Mouse (Mus musculus): ENCODE measurements at regions not wholly inside any gene's neighbourhood (a gene's known extent, or its start where the extent isn't known, plus 50 kb on each side); places are given as distances from the start of the nearest gene placed in this dataset.

DNA sequence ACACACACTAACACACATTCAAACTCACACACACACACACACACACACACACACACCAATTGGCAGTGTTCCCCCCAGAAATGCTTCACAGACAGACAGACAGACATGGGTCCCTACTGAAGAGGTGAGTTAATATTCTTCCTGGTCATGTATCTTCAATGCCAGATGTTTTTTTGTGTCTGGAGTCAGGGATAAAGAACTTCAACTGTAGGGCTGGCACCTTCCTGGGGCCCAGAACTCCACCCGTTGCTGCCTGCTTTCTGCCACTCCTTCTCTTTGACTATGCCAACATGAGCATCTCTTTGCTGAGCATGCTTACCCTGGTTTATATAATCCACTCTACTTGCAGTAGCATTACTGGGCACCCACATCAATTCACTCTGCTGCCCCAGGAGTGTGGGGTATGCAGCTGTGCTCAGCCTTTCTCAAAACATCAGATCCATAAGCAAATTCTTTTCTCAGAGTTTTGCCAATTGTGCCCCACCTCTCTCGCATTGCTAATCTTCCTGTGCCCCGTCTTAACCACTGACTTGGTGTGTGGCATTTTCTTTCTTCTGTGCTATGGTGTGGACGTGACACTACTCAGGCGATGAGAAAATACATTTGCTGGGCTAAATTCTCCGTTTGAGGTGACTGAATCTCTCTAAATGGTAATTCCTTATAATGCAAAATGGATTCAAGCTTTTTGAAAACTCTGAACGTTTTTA is 60.5 kb upstream of the Bach2 start:
- WGBS = 59% methylated on average over 7 of the region's 7 CpGs
- Histone ChIP-seq H3K9ac (ENCODE audit: low read depth, low read length) (no peak overlapping the region), H3K27ac (replicated peaks; ENCODE audit: low read depth, low read length) (no peak overlapping the region), H3K9me3 (ENCODE audit: control insufficient read depth, low read length) (no peaks in the 10 kb centered on the region), H3K36me3 (ENCODE audit: control insufficient read depth, insufficient read depth, low read length) (no peaks in the 10 kb centered on the region), H3K4me1 (ENCODE audit: control insufficient read depth, insufficient read depth, low read length) (peaks cover 32% of the 10 kb centered on the region), H3K4me2 (ENCODE audit: low read depth, low read length) (no peak overlapping the region), H3K27me3 (replicated peaks; ENCODE audit: control insufficient read depth, insufficient read depth, low read length) (no peaks in the 10 kb centered on the region), H3K4me3 (ENCODE audit: low read depth, low read length) (no peak overlapping the region)
- ATAC-seq (ENCODE audit: low read depth) (no peak), DNase-seq (ENCODE audit: low spot score) (no peak)

DNA sequence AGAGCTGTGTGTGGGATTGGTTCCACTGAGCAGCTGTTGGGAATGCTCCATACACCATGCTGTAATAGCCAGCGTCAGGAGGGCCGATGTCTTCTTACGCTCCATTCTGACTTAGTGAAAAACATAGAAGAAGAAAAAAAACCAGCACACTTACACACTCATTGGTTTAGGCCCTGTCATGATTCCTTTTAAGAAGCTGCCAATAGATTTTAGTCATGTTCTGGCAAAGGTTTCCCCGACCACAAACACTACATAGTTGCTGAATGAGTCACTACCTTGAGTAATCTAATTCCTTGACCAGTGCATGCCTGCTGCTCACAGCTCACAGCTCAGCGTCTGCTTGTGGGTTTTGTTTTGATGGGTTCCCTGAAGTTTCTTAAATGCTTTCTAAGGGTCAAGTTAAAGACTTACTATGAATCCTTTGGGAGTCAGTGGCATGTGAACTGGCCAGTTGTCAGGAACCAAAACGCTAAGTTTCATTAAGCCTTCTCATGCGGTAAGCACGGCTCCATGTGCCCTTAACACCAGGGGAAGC is 58.8 kb upstream of the Bach2 start:
- Histone ChIP-seq H3K27me3 (replicated peaks; ENCODE audit: control insufficient read depth, insufficient read depth, low read length) (no peaks in the 10 kb centered on the region), H3K27ac (replicated peaks; ENCODE audit: low read depth, low read length) (peak overlapping the region; percentile 72), H3K9ac (ENCODE audit: low read depth, low read length) (peak overlapping the region; percentile 17; the same call in 1 of the 2 replicates), H3K36me3 (ENCODE audit: control insufficient read depth, insufficient read depth, low read length) (no peaks in the 10 kb centered on the region), H3K4me2 (ENCODE audit: low read depth, low read length) (peak overlapping the region; percentile 42), H3K9me3 (ENCODE audit: control insufficient read depth, low read length) (no peaks in the 10 kb centered on the region), H3K4me1 (ENCODE audit: control insufficient read depth, insufficient read depth, low read length) (peaks cover 32% of the 10 kb centered on the region), H3K4me3 (ENCODE audit: low read depth, low read length) (no peak overlapping the region)
- 16% methylated on average over 8 of the region's 8 CpGs for WGBS
- peak; percentile 94 for ATAC-seq (ENCODE audit: low read depth)
- peak; percentile 95 for DNase-seq (ENCODE audit: low spot score)

DNA sequence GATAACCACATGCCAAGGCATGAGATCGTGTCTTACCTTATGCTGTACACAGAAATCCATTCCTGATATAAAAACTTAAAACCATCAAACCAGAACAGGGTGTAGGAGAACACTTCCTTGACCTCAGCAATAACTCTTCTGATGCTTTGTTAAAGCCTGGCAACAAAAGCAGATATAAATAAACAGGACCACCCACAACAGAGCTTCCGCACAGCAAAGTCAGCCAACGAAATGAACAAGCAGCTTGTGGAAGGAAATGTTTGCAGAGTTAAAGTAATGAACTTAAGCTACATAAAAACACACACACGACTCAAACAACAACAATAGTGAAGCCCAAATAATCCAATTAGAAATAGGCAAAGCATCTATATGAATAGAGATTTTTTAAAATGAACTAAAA is 54.8 kb upstream of the Bach2 start:
- H3K4me3 ChIP-seq (ENCODE audit: low read depth, low read length) = no peak overlapping the region
- DNase-seq (ENCODE audit: low spot score) (no peak), ATAC-seq (ENCODE audit: low read depth) (no peak)
- H3K9me3 ChIP-seq (ENCODE audit: control insufficient read depth, low read length) = no peaks in the 10 kb centered on the region
- WGBS = 78% methylated on average over 4 of the region's 4 CpGs
- no peaks in the 10 kb centered on the region for H3K36me3 ChIP-seq (ENCODE audit: control insufficient read depth, insufficient read depth, low read length)
- no peak overlapping the region for H3K9ac ChIP-seq (ENCODE audit: low read depth, low read length)
- no peak overlapping the region for H3K4me2 ChIP-seq (ENCODE audit: low read depth, low read length)
- no peak overlapping the region for H3K27ac ChIP-seq (replicated peaks; ENCODE audit: low read depth, low read length)
- no peaks in the 10 kb centered on the region for H3K27me3 ChIP-seq (replicated peaks; ENCODE audit: control insufficient read depth, insufficient read depth, low read length)
- peaks cover 14% of the 10 kb centered on the region; the same call in 1 of the 2 replicates for H3K4me1 ChIP-seq (ENCODE audit: control insufficient read depth, insufficient read depth, low read length)

DNA sequence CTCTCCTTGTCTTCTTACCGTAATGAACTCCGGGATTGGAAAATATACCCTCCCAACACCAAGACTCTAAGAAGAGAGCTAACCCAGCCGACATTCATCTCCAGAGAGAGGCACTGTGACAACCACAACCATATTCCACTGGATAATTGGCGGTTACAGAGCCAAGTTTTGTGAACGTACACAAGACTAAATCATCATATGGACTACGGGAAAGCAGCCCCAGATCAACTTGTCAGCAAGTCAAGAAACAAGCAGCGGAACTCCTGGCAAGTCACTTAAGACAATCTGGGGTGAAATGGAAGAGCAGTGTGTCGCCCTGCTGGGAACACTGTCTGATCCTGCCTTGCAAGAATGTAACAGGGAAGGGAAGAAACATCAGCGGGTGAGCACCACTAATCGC is 52.6 kb upstream of the Bach2 start:
- DNase-seq (ENCODE audit: low spot score) (peak; percentile 60), ATAC-seq (ENCODE audit: low read depth) (no peak)

DNA sequence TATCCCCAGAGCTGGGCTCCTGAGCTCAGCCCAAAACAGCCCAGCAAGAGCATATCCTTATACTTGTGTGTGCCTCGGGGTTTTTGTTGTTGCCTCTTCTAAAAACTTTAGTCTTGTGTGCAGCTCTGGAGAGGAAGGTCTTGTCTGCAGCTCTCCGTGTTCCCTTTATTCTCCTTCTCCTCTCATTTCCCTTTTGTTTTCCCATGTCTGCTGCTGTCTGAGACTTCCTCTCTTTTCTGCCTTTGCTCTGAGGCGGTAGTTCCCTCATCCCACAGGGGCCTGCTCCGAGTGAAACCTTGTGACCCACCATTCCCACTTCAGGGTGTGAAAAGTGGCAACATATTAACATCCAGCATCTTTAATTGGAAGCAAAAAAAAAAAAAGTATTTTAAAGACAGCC is 51.5 kb upstream of the Bach2 start:
- ATAC-seq (ENCODE audit: low read depth) (no peak), DNase-seq (ENCODE audit: low spot score) (no peak)
- no peak overlapping the region for H3K4me3 ChIP-seq (ENCODE audit: low read depth, low read length)
- WGBS = 59% methylated on average over 4 of the region's 4 CpGs
- peaks cover 3% of the 10 kb centered on the region; the same call in 1 of the 2 replicates for H3K4me1 ChIP-seq (ENCODE audit: control insufficient read depth, insufficient read depth, low read length)
- H3K4me2 ChIP-seq (ENCODE audit: low read depth, low read length) = no peak overlapping the region
- no peaks in the 10 kb centered on the region for H3K27me3 ChIP-seq (replicated peaks; ENCODE audit: control insufficient read depth, insufficient read depth, low read length)
- H3K9ac ChIP-seq (ENCODE audit: low read depth, low read length) = no peak overlapping the region
- H3K36me3 ChIP-seq (ENCODE audit: control insufficient read depth, insufficient read depth, low read length) = no peaks in the 10 kb centered on the region
- H3K27ac ChIP-seq (replicated peaks; ENCODE audit: low read depth, low read length) = no peak overlapping the region
- H3K9me3 ChIP-seq (ENCODE audit: control insufficient read depth, low read length) = no peaks in the 10 kb centered on the region

More for the DNA sequence above, 52.6 kb upstream of the Bach2 start:
- peaks cover 3% of the 10 kb centered on the region; the same call in 1 of the 2 replicates for H3K4me1 ChIP-seq (ENCODE audit: control insufficient read depth, insufficient read depth, low read length)
- H3K4me3 ChIP-seq (ENCODE audit: low read depth, low read length) = no peak overlapping the region
- H3K9ac ChIP-seq (ENCODE audit: low read depth, low read length) = no peak overlapping the region
- H3K27ac ChIP-seq (replicated peaks; ENCODE audit: low read depth, low read length) = no peak overlapping the region
- H3K36me3 ChIP-seq (ENCODE audit: control insufficient read depth, insufficient read depth, low read length) = no peaks in the 10 kb centered on the region
- H3K27me3 ChIP-seq (replicated peaks; ENCODE audit: control insufficient read depth, insufficient read depth, low read length) = no peaks in the 10 kb centered on the region
- no peak overlapping the region for H3K4me2 ChIP-seq (ENCODE audit: low read depth, low read length)
- 69% methylated on average over 10 of the region's 10 CpGs for WGBS
- H3K9me3 ChIP-seq (ENCODE audit: control insufficient read depth, low read length) = no peaks in the 10 kb centered on the region

DNA sequence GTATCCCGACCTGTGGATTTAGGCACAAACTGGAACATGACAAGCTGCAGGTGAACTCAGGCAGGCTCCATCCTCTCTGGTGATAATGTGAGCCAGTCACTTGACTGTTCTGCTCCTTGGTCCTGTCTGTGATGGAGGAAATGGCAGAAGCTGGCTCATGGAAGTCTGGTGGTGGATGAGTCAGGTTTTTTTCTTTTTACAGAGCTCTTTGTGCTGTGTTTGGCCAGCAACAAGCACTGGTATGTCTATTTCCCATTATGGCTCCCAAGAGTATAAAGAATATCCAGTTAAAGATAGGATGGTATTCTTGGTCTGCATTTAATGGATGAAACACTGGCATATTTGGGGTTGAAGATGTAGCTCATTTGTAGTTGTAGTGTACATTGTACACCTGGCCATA is 50.5 kb upstream of the Bach2 start:
- Histone ChIP-seq H3K27me3 (replicated peaks; ENCODE audit: control insufficient read depth, insufficient read depth, low read length) (no peaks in the 10 kb centered on the region), H3K27ac (replicated peaks; ENCODE audit: low read depth, low read length) (no peak overlapping the region), H3K9ac (ENCODE audit: low read depth, low read length) (no peak overlapping the region), H3K36me3 (ENCODE audit: control insufficient read depth, insufficient read depth, low read length) (no peaks in the 10 kb centered on the region), H3K9me3 (ENCODE audit: control insufficient read depth, low read length) (no peaks in the 10 kb centered on the region), H3K4me1 (ENCODE audit: control insufficient read depth, insufficient read depth, low read length) (peaks cover 3% of the 10 kb centered on the region; the same call in 1 of the 2 replicates), H3K4me2 (ENCODE audit: low read depth, low read length) (no peak overlapping the region), H3K4me3 (ENCODE audit: low read depth, low read length) (no peak overlapping the region)
- WGBS = 86% methylated on average over 1 of the region's 1 CpGs
- no peak for ATAC-seq (ENCODE audit: low read depth)
- DNase-seq (ENCODE audit: low spot score) = no peak

DNA sequence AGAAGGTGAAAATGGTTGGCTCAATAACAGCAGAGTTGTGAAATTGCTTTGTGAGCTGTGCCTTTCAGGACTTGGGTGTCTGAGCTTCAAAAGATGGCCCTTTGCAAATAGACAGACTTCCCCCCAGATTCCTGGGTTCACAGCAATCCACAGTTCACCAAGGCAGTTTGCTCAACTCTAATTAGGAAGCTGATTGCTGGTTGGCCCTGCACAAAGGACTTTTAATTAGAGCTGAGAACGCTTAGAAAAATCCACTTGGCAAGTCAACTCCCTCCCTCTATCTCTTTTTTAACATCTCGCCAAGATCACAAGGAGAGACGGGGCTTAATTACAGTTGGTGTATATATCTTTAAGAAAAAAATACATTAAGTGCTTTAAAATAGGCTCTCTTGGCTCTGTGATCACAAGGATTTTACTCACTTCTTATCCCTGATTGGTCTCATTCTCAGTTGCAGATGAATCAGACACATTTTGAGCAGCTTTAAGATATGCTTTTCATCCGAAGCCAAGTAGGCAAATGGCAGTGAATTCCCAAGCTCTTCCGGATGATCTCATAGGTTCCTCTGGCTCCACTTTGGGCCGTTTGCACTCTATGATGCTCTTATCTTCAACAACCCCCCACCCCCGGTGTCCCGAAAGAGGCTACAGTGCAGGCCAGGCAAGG is 49.7 kb upstream of the Bach2 start:
- DNase-seq (ENCODE audit: low spot score) = peak; percentile 49

More for the DNA sequence above, 49.7 kb upstream of the Bach2 start:
- peaks cover 3% of the 10 kb centered on the region; the same call in 1 of the 2 replicates for H3K4me1 ChIP-seq (ENCODE audit: control insufficient read depth, insufficient read depth, low read length)
- peak; percentile 33; the same call in 1 of the 2 replicates for ATAC-seq (ENCODE audit: low read depth)
- H3K4me3 ChIP-seq (ENCODE audit: low read depth, low read length) = no peak overlapping the region
- no peaks in the 10 kb centered on the region for H3K27me3 ChIP-seq (replicated peaks; ENCODE audit: control insufficient read depth, insufficient read depth, low read length)
- no peak overlapping the region for H3K4me2 ChIP-seq (ENCODE audit: low read depth, low read length)
- no peaks in the 10 kb centered on the region for H3K36me3 ChIP-seq (ENCODE audit: control insufficient read depth, insufficient read depth, low read length)
- no peak overlapping the region for H3K27ac ChIP-seq (replicated peaks; ENCODE audit: low read depth, low read length)
- H3K9me3 ChIP-seq (ENCODE audit: control insufficient read depth, low read length) = no peaks in the 10 kb centered on the region
- 68% methylated on average over 8 of the region's 8 CpGs for WGBS
- H3K9ac ChIP-seq (ENCODE audit: low read depth, low read length) = no peak overlapping the region
